Mouse (Mus musculus) heart, embryonic 12.5 days (tissue): ENCODE measurements at regions not wholly inside any gene's neighbourhood (a gene's known extent, or its start where the extent isn't known, plus 50 kb on each side); places are given as distances from the start of the nearest gene placed in this dataset.
A peak's percentile ranks its signal among the peaks of the same experiment; 100 is the strongest.

Experiments
- ATAC-seq: fragments of 200-750 bp; cut with Nextera tagmentation; 2 replicates; pipeline ENCODE4 v1.8.0; 2017; ENCODE audit warnings: moderate TSS enrichment, moderate library complexity; ENCODE audit not compliant: insufficient number of reproducible peaks, low FRiP score
- H3K27ac ChIP-seq: fragments of 300-500 bp; sonication (generic); 2 replicates; pipeline ENCODE4 v1.5.1; 2016; ENCODE audit warnings: mild to moderate bottlenecking, moderate library complexity; ENCODE audit not compliant: poor library complexity, severe bottlenecking
- H3K27me3 ChIP-seq: fragments of 300-500 bp; sonication (generic); replicated peaks from 2 replicates; pipeline ENCODE4 v1.6.1; 2016; ENCODE audit warnings: mild to moderate bottlenecking, moderate library complexity
- H3K36me3 ChIP-seq: fragments of 300-500 bp; sonication (generic); 2 replicates; pipeline ENCODE4 v1.6.1; 2016; ENCODE audit warnings: mild to moderate bottlenecking, moderate library complexity
- H3K4me1 ChIP-seq: fragments of 300-500 bp; sonication (generic); replicated peaks from 2 replicates; pipeline ENCODE4 v1.6.1; 2016; ENCODE audit warnings: mild to moderate bottlenecking
- H3K4me2 ChIP-seq: fragments of 300-500 bp; sonication (generic); 2 replicates; pipeline ENCODE4 v1.6.1; 2016; ENCODE audit warnings: mild to moderate bottlenecking, moderate library complexity
- H3K4me3 ChIP-seq: fragments of 300-500 bp; sonication (generic); 2 replicates; pipeline ENCODE4 v1.5.1; 2016; ENCODE audit warnings: mild to moderate bottlenecking
- H3K9ac ChIP-seq: fragments of 300-500 bp; sonication (generic); 2 replicates; pipeline ENCODE4 v1.6.1; 2016; ENCODE audit warnings: mild to moderate bottlenecking, moderate library complexity
- H3K9me3 ChIP-seq: fragments of 300-500 bp; sonication (generic); replicated peaks from 2 replicates; pipeline ENCODE4 v1.6.1; 2016; ENCODE audit warnings: mild to moderate bottlenecking, moderate library complexity
- WGBS: fragments of 180-500 bp; shearing (Covaris S2); methylation state at CpG from one replicate; pipeline ENCODE4 v1.1.7; 2016; 5-methylcytosine and 5-hydroxymethylcytosine counted together

DNA sequence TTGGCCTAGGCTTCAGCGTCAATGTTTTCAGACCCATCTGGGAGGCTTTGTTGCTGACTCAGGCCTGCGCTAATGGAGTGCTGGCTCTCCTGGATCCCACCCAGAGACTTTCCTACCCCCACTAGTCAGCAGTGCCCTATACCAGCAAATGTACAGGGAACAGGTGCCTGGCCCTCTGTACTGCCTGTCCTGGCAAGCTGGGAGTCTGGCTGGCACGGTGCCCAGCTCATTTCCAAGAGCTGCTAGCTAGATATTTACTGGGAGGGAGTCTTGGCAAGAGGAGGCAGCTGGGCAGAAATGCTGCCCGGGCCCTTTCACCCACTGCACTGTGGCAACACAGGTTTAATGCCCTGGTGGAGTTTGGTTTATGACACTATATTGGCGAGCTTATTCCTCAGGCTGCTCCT is 197.2 kb downstream of the Emp1 start:
- H3K36me3 ChIP-seq, result no peaks in the 10 kb centered on the region
- ATAC-seq, result peak; percentile 63
- 0 out of 2 replicates have a peak, but pooled peaks cover 5% of the 10 kb centered on the region for H3K9me3 ChIP-seq
- H3K4me1 ChIP-seq, result peaks cover 9% of the 10 kb centered on the region; the same call in 1 of the 2 replicates
- H3K4me3 ChIP-seq, result no peak overlapping the region
- no peak overlapping the region for H3K4me2 ChIP-seq
- H3K9ac ChIP-seq, result no peak overlapping the region
- H3K27ac ChIP-seq, result no peak overlapping the region
- H3K27me3 ChIP-seq, result no peaks in the 10 kb centered on the region
- 70% methylated on average over 5 of the region's 5 CpGs for WGBS

DNA sequence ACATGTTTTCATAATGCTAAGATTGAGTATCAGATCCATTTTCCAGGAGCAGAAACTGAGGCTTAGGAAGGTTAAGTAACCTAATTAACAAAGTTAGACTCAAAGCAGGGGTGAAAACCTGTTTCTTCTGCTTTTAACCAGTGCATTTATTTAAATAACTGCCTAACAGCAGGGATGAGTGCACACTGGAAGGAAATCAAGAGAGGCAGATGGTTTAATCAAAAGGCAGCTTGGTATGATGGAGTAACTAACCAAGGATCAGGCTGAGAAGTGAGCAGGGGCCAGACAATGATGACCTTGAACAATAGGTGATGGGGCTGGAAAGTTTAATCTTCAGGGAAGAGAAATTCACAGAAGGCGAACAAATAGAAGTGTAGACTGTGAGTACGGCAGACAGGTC is 199.9 kb downstream of the Emp1 start:
- no peak overlapping the region for H3K4me2 ChIP-seq
- WGBS, result 85% methylated on average over 2 of the region's 2 CpGs
- no peak for ATAC-seq

DNA sequence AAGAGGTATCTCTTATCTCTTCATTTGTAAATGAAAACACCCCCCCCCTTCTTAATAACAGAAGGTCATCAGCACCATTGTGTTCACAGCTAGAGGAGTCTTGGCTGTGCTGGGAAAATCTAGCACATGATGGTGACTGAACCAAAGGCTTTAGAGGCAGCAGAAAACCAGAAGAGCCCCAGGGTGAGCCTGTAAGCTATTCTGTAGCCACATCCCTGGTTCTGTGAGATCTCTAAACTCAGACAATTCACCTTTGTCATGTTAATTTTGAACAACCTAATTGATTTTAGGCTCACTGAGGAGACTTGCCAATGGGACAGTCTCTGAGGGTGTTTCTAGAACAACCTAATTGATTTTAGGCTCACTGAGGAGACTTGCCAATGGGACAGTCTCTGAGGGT is 201.4 kb downstream of the Emp1 start:
- peaks cover 9% of the 10 kb centered on the region; the same call in 1 of the 2 replicates for H3K4me1 ChIP-seq
- H3K4me3 ChIP-seq, result no peak overlapping the region
- 0 out of 2 replicates have a peak, but pooled peaks cover 2% of the 10 kb centered on the region for H3K9me3 ChIP-seq
- H3K4me2 ChIP-seq, result no peak overlapping the region
- no peak for ATAC-seq
- no peak overlapping the region for H3K9ac ChIP-seq
- no peaks in the 10 kb centered on the region for H3K27me3 ChIP-seq
- no peaks in the 10 kb centered on the region for H3K36me3 ChIP-seq
- H3K27ac ChIP-seq, result no peak overlapping the region

More for the DNA sequence above, 199.9 kb downstream of the Emp1 start:
- H3K36me3 ChIP-seq, result no peaks in the 10 kb centered on the region
- peaks cover 9% of the 10 kb centered on the region; the same call in 1 of the 2 replicates for H3K4me1 ChIP-seq
- no peak overlapping the region for H3K4me3 ChIP-seq
- no peak overlapping the region for H3K9ac ChIP-seq
- 0 out of 2 replicates have a peak, but pooled peaks cover 2% of the 10 kb centered on the region for H3K9me3 ChIP-seq
- no peaks in the 10 kb centered on the region for H3K27me3 ChIP-seq
- H3K27ac ChIP-seq, result no peak overlapping the region

DNA sequence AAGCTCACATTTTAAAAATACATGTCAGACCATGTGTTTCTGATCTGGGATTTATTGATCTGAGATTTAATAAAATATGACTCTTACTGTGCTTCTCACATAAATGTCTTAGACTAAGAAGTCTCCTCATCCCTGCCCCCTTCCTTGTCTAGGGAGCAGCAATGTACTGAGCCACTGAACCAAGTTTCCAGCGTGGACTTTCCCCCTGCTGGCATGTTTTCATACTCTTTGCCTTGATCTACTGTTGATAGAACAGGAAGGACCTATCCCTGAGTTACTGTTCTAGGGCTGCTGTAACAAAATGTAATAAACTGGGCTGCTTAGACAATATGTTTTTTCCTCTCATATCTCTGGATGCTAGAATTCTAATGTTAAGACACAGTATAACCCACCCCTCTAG is 206.7 kb downstream of the Emp1 start:
- Histone ChIP-seq H3K27ac (no peak overlapping the region), H3K9me3 (0 out of 2 replicates have a peak, but pooled peaks cover 2% of the 10 kb centered on the region), H3K27me3 (no peaks in the 10 kb centered on the region), H3K4me3 (no peak overlapping the region), H3K4me1 (no peaks in the 10 kb centered on the region), H3K36me3 (no peaks in the 10 kb centered on the region), H3K4me2 (no peak overlapping the region), H3K9ac (no peak overlapping the region)
- 52% methylated on average over 1 of the region's 1 CpGs for WGBS
- ATAC-seq, result no peak

DNA sequence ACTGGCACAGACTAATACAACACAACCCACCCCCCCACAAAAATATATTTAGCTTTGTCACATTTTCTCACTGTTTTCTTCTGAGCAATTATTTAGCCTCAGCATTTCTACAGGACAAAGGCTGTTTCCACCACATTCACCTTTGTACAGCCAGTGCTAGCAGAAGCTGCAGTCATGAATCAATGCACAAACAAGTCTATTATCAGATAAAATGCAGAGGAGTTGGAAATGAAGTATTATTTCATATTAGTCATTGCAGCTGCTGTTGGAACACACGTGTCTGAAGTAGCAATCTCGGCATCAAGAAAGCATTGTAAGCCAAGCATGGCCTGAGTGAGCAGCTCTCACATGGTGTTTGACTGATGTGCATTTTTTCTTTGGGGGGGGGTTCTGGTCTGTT is 212.9 kb downstream of the Emp1 start:
- 75% methylated on average over 2 of the region's 2 CpGs for WGBS
- no peaks in the 10 kb centered on the region for H3K27me3 ChIP-seq
- H3K36me3 ChIP-seq, result no peaks in the 10 kb centered on the region
- H3K4me3 ChIP-seq, result no peak overlapping the region
- no peak overlapping the region for H3K27ac ChIP-seq
- 0 out of 2 replicates have a peak, but pooled peaks cover 2% of the 10 kb centered on the region for H3K4me1 ChIP-seq
- H3K9ac ChIP-seq, result no peak overlapping the region
- no peaks in the 10 kb centered on the region for H3K9me3 ChIP-seq
- ATAC-seq, result no peak
- H3K4me2 ChIP-seq, result no peak overlapping the region

DNA sequence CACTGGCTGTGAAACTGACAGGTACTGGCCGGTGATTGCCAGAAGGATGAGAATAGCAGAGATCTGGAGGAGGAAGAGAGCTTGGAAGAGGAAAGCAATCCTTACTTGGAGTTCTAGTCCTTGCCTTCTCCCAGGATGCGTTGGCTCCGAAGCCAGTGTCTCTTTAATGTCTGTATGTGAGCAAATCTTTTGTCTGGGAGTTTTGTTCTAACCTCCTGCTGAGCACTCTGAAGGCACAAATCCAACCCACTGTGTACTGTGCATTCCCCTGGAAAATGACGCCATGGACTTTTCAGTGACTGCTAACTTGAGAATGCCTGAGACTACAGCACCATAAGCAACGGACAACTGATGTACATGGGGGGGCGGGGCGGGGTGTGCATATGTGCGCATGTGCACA is 216.4 kb downstream of the Emp1 start:
- Histone ChIP-seq H3K36me3 (no peaks in the 10 kb centered on the region), H3K9me3 (no peaks in the 10 kb centered on the region), H3K4me1 (0 out of 2 replicates have a peak, but pooled peaks cover 2% of the 10 kb centered on the region), H3K4me3 (no peak overlapping the region), H3K9ac (no peak overlapping the region), H3K27ac (no peak overlapping the region), H3K27me3 (no peaks in the 10 kb centered on the region), H3K4me2 (no peak overlapping the region)
- ATAC-seq, result no peak
- 88% methylated on average over 8 of the region's 8 CpGs for WGBS

DNA sequence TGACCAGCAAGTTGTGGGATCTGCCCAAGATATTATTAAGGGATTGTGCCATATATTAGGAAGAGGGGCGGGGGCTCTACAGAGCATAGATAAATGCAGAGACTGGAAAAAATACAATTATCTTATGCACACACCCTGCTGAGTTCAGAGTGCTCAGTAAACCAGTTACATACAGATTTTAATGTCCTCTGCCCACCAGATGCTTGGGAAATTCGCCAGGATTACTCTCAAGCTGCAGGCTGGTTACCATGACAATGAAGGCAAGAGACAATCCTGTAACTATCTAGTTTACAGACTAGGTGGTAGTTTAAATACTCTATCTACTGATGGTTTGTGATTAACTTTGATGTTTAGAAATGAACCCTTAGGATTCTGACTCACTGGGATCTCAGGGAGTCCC is 220.2 kb downstream of the Emp1 start:
- Histone ChIP-seq H3K9me3 (no peaks in the 10 kb centered on the region), H3K4me3 (no peak overlapping the region), H3K27ac (no peak overlapping the region), H3K4me2 (no peak overlapping the region), H3K36me3 (no peaks in the 10 kb centered on the region), H3K9ac (no peak overlapping the region), H3K4me1 (0 out of 2 replicates have a peak, but pooled peaks cover 2% of the 10 kb centered on the region), H3K27me3 (no peaks in the 10 kb centered on the region)
- no peak for ATAC-seq
- WGBS, result 60% methylated on average over 2 of the region's 2 CpGs

DNA sequence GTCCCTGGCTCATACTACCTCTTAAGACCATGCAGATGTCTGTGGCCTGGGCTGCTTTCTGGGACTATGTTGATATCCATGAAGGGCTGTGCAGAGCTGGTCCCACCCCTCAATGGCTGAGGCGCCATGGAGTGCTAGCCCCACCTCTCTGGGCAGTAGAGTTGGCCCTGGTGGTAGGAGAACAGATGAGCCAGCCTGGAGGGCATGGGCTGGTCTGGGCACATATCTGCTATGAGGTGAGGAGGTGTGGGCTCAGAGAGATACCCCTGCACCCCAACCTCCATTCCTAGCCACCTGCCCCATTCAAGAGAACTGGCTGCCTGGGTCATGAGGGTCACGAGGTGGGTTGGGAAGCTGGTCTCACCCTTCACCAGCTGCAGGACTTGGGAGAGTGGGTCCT is 222.4 kb downstream of the Emp1 start:
- Histone ChIP-seq H3K4me1 (no peaks in the 10 kb centered on the region), H3K36me3 (no peaks in the 10 kb centered on the region), H3K27ac (no peak overlapping the region), H3K9ac (no peak overlapping the region), H3K4me3 (no peak overlapping the region), H3K9me3 (no peaks in the 10 kb centered on the region), H3K4me2 (no peak overlapping the region), H3K27me3 (no peaks in the 10 kb centered on the region)
- WGBS, result 77% methylated on average over 2 of the region's 2 CpGs
- ATAC-seq, result no peak

DNA sequence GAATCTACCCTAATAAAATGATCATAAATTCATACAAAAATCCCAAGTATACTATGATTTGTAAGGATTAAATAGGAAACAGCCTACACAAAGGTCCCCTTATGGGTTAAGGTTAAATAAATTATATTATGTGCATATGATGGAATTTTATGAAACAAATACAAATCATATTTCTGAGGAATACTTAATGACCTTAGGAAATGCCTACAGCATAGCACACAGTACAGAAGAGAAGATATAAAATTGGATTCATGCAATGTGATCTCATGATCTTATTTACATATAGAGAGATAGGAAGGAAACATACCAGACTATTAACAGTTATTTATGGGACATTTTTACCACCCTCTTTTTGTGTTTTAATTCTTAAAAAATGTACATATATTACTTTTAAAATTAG is 227.7 kb downstream of the Emp1 start:
- no peaks in the 10 kb centered on the region for H3K36me3 ChIP-seq

DNA sequence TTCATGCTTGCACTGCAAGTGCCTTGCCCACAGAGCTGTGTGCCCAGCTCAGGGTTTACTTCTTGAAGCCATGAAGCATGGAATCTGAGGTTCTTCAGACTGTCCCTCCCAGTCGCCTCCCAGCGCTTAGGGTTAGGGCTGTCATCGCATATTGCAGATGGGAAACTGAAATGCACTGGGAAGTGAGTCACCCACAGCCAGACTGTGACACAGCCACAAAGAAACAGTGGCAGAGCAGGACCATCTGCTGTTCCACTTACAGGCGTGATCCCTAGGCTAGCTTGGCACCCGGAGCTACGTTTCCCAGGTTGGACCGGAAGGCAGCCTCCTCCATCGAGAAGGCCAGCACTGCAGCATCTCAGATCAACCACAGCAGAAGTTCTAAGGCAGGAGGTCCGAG is 228.7 kb downstream of the Emp1 start:
- no peak overlapping the region for H3K4me3 ChIP-seq
- WGBS, result 83% methylated on average over 9 of the region's 9 CpGs
- H3K4me2 ChIP-seq, result no peak overlapping the region
- ATAC-seq, result no peak
- no peaks in the 10 kb centered on the region for H3K36me3 ChIP-seq
- no peak overlapping the region for H3K27ac ChIP-seq
- H3K9ac ChIP-seq, result no peak overlapping the region
- H3K27me3 ChIP-seq, result no peaks in the 10 kb centered on the region
- no peaks in the 10 kb centered on the region for H3K9me3 ChIP-seq
- H3K4me1 ChIP-seq, result no peaks in the 10 kb centered on the region

More for the DNA sequence above, 227.7 kb downstream of the Emp1 start:
- H3K4me3 ChIP-seq, result no peak overlapping the region
- no peak overlapping the region for H3K9ac ChIP-seq
- H3K4me1 ChIP-seq, result no peaks in the 10 kb centered on the region
- no peak for ATAC-seq
- no peak overlapping the region for H3K27ac ChIP-seq
- H3K27me3 ChIP-seq, result no peaks in the 10 kb centered on the region
- no peaks in the 10 kb centered on the region for H3K9me3 ChIP-seq
- no peak overlapping the region for H3K4me2 ChIP-seq

DNA sequence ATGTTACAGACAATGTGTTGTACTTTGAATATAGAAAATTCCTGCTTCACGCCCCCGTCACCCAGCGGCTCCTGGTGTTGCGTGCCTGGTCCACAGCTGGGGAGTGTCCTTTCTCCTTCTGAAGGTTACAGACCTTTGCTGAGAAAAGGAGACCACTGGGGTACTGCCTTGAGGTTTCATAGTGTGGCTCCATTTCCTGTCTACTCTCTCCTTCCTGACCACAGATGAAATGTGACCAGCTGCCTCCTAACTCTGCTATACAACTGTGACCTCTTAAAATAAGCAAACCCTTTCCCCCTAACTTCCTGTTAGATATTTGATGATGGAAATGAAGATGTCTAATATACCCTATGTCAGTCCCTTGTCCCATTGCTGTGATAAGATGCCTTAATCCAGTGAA is 234.0 kb downstream of the Emp1 start:
- H3K9me3 ChIP-seq, result no peaks in the 10 kb centered on the region
- WGBS, result 86% methylated on average over 4 of the region's 4 CpGs
- no peak overlapping the region for H3K4me2 ChIP-seq
- no peaks in the 10 kb centered on the region for H3K36me3 ChIP-seq
- no peak overlapping the region for H3K27ac ChIP-seq
- no peak overlapping the region for H3K9ac ChIP-seq
- no peak overlapping the region for H3K4me3 ChIP-seq
- H3K27me3 ChIP-seq, result no peaks in the 10 kb centered on the region
- no peak for ATAC-seq
- no peaks in the 10 kb centered on the region for H3K4me1 ChIP-seq

DNA sequence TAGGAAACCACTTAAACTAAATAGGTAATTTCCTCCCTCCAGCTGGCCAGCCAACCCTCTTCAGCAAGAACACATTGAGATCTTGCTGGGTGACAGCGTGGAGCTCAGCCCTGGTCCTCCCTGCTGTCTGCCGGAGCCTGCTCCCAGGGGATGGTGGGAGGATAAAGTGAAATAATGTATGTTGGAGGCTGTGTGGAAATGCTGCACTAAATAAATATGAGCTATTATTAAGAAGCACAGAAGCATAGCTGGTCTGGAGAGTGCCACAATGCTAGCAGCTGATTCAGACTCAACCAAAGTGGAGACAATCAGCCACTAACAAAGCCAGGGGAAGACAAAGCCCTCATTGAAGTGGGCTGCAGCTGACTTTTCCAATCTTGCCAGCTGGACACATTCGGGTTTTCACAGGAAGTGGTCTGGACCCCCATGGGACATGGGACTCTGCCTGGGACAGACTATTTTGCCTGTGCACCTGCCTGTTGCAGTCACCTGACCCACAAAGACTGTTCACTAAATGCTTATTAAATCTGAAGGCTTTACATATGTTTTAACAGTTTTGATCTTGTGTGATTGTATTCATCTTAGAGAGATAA is 248.3 kb downstream of the Emp1 start:
- no peak overlapping the region for H3K4me3 ChIP-seq
- ATAC-seq, result no peak
- no peaks in the 10 kb centered on the region for H3K9me3 ChIP-seq
- no peaks in the 10 kb centered on the region for H3K27me3 ChIP-seq
- no peak overlapping the region for H3K27ac ChIP-seq
- 53% methylated on average over 3 of the region's 3 CpGs for WGBS
- H3K36me3 ChIP-seq, result no peaks in the 10 kb centered on the region
- H3K4me2 ChIP-seq, result no peak overlapping the region
- H3K9ac ChIP-seq, result no peak overlapping the region
- H3K4me1 ChIP-seq, result peaks cover 3% of the 10 kb centered on the region
